Mouse (Mus musculus): ENCODE data around the gene Disp2.

The Disp2 gene

GRCm38 (mm10) chr2:118841186-118841585 lies 61.7 kb downstream of the Disp2 start:
- no peak for DNase-seq (ENCODE audit: low read depth, low spot score)

GRCm38 (mm10) chr2:118841774-118842173 lies 62.3 kb downstream of the Disp2 start:
- DNase-seq (ENCODE audit: low read depth, low spot score): no peak

GRCm38 (mm10) chr2:118844427-118844826 lies 64.9 kb downstream of the Disp2 start:
- no peak for DNase-seq (ENCODE audit: low read depth, low spot score)

- no peak for DNase-seq (ENCODE audit: low read depth, low spot score)
Measured at GRCm38 (mm10) chr2:118846246-118846645, 66.7 kb downstream of the Disp2 start.

- no peak for DNase-seq (ENCODE audit: low read depth, low spot score)
Measured at GRCm38 (mm10) chr2:118851756-118852155, 72.2 kb downstream of the Disp2 start.

All from WW6 (cell line).